Mouse (Mus musculus) intestine, embryonic 15.5 days (tissue): ENCODE data around the gene Gga1. TPM values are rescaled to one million over a fixed set of nuclear protein-coding genes. Genes with fewer than 3 reads are reported as not detected.

Experiments used
- ATAC-seq: fragments of 200-750 bp; cut with Nextera tagmentation; 2 replicates; pipeline ENCODE4 v1.8.0; 2017; ENCODE audit warnings: moderate TSS enrichment, moderate library complexity
- H3K27ac ChIP-seq: fragments of 300-500 bp; sonication (generic); 2 replicates; pipeline ENCODE4 v1.5.1; 2015; ENCODE audit warnings: mild to moderate bottlenecking, inconsistent platforms
- H3K27me3 ChIP-seq: fragments of 300-500 bp; sonication (generic); replicated peaks from 2 replicates; pipeline ENCODE4 v1.6.1; 2015; ENCODE audit warnings: inconsistent platforms
- H3K36me3 ChIP-seq: fragments of 300-500 bp; sonication (generic); 2 replicates; pipeline ENCODE4 v1.6.1; 2015; ENCODE audit warnings: inconsistent platforms
- H3K4me1 ChIP-seq: fragments of 300-500 bp; sonication (generic); replicated peaks from 2 replicates; pipeline ENCODE4 v1.6.1; 2015; ENCODE audit warnings: inconsistent platforms
- H3K4me2 ChIP-seq: fragments of 300-500 bp; sonication (generic); replicated peaks from 2 replicates; pipeline ENCODE4 v1.6.1; 2015; ENCODE audit warnings: mild to moderate bottlenecking, inconsistent platforms
- H3K4me3 ChIP-seq: fragments of 300-500 bp; sonication (generic); replicated peaks from 2 replicates; pipeline ENCODE4 v1.5.1; 2015; ENCODE audit warnings: inconsistent platforms
- H3K9ac ChIP-seq: fragments of 300-500 bp; sonication (generic); 2 replicates; pipeline ENCODE4 v1.6.1; 2015; ENCODE audit warnings: inconsistent platforms
- H3K9me3 ChIP-seq: fragments of 300-500 bp; sonication (generic); 2 replicates; pipeline ENCODE4 v1.6.1; 2016; ENCODE audit warnings: inconsistent platforms
- WGBS: fragments of 180-500 bp; shearing (Covaris S2); methylation state at CpG from one replicate; pipeline ENCODE4 v1.1.7; 2015; 5-methylcytosine and 5-hydroxymethylcytosine counted together
- polyA plus RNA-seq: library from polyadenylated mRNA; unstranded; fragments of >200 nt; fragmentation: Nextera tagmentation; extraction: Ambion mirVana; gene quantifications from 2 replicates; pipeline ENCODE4 v1.2.1, GENCODE M21; 2015

Gga1 gene
- polyA plus RNA-seq, 1 experiment from 2014 or later = 47.6 TPM

- no peak overlapping the region for H3K27ac ChIP-seq
- H3K27me3 ChIP-seq = no peaks in the 10 kb centered on the region
- no peak overlapping the region for H3K4me2 ChIP-seq
- H3K4me1 ChIP-seq = peaks cover 33% of the 10 kb centered on the region
- WGBS = 23% methylated on average over 13 of the region's 13 CpGs
- no peak overlapping the region for H3K4me3 ChIP-seq
- peaks cover 39% of the 10 kb centered on the region for H3K36me3 ChIP-seq
- peak; percentile 44; the same call in 1 of the 2 replicates for ATAC-seq
- no peak overlapping the region for H3K9ac ChIP-seq
- H3K9me3 ChIP-seq = no peaks in the 10 kb centered on the region
These were observed 12.4 kb downstream of the Gga1 start for GRCm38 (mm10) chr15:78889401-78889853.

DNA sequence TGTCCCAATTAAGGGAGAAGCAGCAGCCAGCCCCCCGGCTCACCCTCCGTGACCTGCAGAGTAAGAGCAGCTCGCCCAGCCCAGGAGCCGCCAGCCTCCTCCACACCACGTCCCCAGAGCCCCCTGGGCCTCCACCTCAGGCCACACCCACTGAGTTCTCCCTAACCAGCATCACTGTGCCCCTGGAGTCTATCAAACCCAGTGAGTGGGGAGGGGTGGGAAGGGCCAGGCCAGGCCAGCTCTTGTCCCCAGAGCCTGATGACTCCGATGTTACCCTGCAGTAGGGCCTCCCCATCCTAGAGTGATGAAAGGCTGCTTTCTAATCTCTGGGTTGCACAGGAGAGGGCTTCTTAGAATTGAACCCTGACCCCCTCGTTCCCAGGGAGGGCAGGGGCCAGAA is 15.4 kb downstream of the Gga1 start:
- no peak overlapping the region for H3K4me3 ChIP-seq
- no peak overlapping the region for H3K9ac ChIP-seq
- ATAC-seq = no peak
- no peaks in the 10 kb centered on the region for H3K27me3 ChIP-seq
- H3K9me3 ChIP-seq = no peaks in the 10 kb centered on the region
- no peak overlapping the region for H3K4me2 ChIP-seq
- peaks cover 22% of the 10 kb centered on the region for H3K36me3 ChIP-seq
- H3K27ac ChIP-seq = no peak overlapping the region
- WGBS = 25% methylated on average over 7 of the region's 7 CpGs
- H3K4me1 ChIP-seq = peaks cover 57% of the 10 kb centered on the region

GRCm38 (mm10) chr15:78894726-78895125 is 17.7 kb downstream of the Gga1 start:
- H3K9me3 ChIP-seq = no peaks in the 10 kb centered on the region
- ATAC-seq = no peak
- H3K4me1 ChIP-seq = peaks cover 62% of the 10 kb centered on the region
- no peaks in the 10 kb centered on the region for H3K27me3 ChIP-seq
- H3K27ac ChIP-seq = peak overlapping the region; percentile 57
- H3K9ac ChIP-seq = no peak overlapping the region
- no peak overlapping the region for H3K4me2 ChIP-seq
- peaks cover 15% of the 10 kb centered on the region; the same call in 1 of the 2 replicates for H3K36me3 ChIP-seq
- no peak overlapping the region for H3K4me3 ChIP-seq
- 72% methylated on average over 13 of the region's 13 CpGs for WGBS

DNA sequence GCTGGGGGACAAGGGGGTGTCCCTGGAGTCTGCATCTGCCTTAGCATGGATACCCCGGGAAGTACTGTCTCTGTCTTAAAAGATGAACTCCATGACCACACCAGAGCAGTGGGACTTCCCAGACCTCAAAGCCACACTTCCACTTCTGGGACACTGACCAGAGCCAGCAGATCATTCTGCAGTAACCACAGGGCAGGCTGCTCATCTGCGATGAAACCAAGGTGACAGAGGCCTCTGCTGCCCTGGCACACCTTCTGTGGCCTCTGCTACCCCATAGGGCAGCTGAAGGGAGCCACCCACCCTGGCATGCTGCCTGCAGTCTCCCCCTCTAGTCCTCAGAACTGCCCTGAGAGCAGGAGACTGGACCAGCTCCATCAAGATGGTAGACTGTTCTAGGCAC is 18.8 kb downstream of the Gga1 start:
- H3K4me2 ChIP-seq = no peak overlapping the region
- no peak overlapping the region for H3K9ac ChIP-seq
- H3K4me1 ChIP-seq = peaks cover 63% of the 10 kb centered on the region
- H3K27me3 ChIP-seq = no peaks in the 10 kb centered on the region
- H3K4me3 ChIP-seq = no peak overlapping the region
- no peak for ATAC-seq
- 77% methylated on average over 2 of the region's 2 CpGs for WGBS
- H3K27ac ChIP-seq = peak overlapping the region; percentile 48; the same call in 1 of the 2 replicates
- H3K9me3 ChIP-seq = no peaks in the 10 kb centered on the region
- H3K36me3 ChIP-seq = peaks cover 15% of the 10 kb centered on the region; the same call in 1 of the 2 replicates

DNA sequence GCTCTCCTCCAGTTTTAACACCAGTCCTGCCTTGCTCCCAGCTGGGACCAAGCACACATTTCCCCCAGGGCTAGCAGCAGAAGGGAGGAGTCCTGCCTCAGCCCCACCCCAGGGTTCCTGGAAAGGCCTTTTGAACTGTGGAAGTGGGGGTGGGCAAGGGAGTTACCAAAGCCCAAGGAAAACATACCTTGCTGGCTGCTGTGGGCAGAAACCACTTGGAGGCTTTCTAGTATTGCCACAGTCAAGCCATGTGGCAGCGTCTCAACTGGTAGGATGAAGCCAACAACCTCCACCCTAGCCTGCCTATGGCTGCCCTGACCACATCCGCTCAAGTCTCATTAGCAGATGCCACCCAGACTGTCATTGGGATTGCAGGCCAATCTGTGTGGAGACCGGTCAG is 19.2 kb downstream of the Gga1 start:
- Histone ChIP-seq H3K27me3 (no peaks in the 10 kb centered on the region), H3K4me1 (peaks cover 67% of the 10 kb centered on the region), H3K36me3 (peaks cover 15% of the 10 kb centered on the region; the same call in 1 of the 2 replicates), H3K9me3 (no peaks in the 10 kb centered on the region), H3K4me3 (no peak overlapping the region), H3K9ac (no peak overlapping the region), H3K4me2 (no peak overlapping the region), H3K27ac (peak overlapping the region; percentile 48; the same call in 1 of the 2 replicates)
- no peak for ATAC-seq
- WGBS = 77% methylated on average over 3 of the region's 3 CpGs

DNA sequence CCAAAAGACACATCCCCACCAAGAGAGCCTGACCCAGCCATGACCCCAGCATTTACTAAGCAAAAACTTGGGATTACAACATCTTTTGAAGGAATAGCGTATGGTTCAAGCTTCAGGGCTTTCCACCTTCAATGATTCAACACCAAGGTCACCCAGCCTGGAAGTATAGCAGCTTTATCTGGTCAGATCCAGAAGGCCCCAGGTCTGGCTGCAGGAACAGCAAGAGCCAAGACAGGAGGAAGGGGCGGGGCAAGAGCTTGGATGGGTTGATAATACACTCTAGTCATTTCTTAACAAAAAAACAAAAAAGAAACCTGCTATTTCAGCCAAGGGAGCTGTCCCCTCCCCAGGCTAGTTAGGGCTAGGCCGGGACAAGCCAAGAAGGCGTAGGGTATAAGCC is 20.5 kb downstream of the Gga1 start:
- H3K4me2 ChIP-seq = no peak overlapping the region
- 90% methylated on average over 4 of the region's 4 CpGs for WGBS
- H3K36me3 ChIP-seq = peaks cover 7% of the 10 kb centered on the region; the same call in 1 of the 2 replicates
- H3K9me3 ChIP-seq = no peaks in the 10 kb centered on the region
- peaks cover 66% of the 10 kb centered on the region for H3K4me1 ChIP-seq
- H3K27me3 ChIP-seq = no peaks in the 10 kb centered on the region
- H3K27ac ChIP-seq = peak overlapping the region; percentile 68; the same call in 1 of the 2 replicates
- ATAC-seq = no peak
- H3K4me3 ChIP-seq = no peak overlapping the region
- H3K9ac ChIP-seq = no peak overlapping the region

- WGBS = 59% methylated on average over 6 of the region's 6 CpGs
- H3K27me3 ChIP-seq = no peaks in the 10 kb centered on the region
- H3K27ac ChIP-seq = peak overlapping the region; percentile 68
- H3K4me3 ChIP-seq = peak overlapping the region; percentile 66; the same call in 1 of the 2 replicates
- H3K9ac ChIP-seq = 0 out of 2 replicates have a peak overlapping the region, but pooled peaks have one; percentile 82
- no peaks in the 10 kb centered on the region for H3K9me3 ChIP-seq
- H3K36me3 ChIP-seq = peaks cover 8% of the 10 kb centered on the region; the same call in 1 of the 2 replicates
- peak overlapping the region; percentile 91 for H3K4me2 ChIP-seq
- H3K4me1 ChIP-seq = peaks cover 69% of the 10 kb centered on the region
- no peak for ATAC-seq
These were observed 21.6 kb downstream of the Gga1 start for GRCm38 (mm10) chr15:78898507-78899001.

DNA sequence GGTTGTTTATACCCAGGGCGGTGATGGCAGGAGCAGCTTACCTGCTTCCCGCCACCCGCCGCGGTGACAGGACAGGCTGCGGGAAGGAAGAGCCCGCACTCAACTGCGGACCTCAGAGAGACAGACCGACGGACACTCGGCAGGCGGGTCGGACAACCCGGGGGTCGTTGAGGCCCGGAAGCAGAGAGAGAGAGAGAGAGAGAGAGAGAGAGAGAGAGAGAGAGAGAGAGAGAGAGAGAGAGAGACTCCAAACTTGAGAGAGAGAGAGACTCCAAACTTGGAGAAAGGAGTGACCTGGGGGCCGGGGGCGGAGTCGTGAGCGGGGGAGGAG is 22.4 kb downstream of the Gga1 start, which contains the start of gene Gm49510:
Gene Gm49510 (plus strand): TSS at position 259 of the 331 bp plus-strand sequence.
- Histone ChIP-seq H3K27ac (peak within 1 kb of the TSS; percentile 78), H3K27me3 (no peaks in the 10 kb centered on the region), H3K9me3 (no peaks in the 10 kb centered on the region), H3K36me3 (peaks cover 12% of the 10 kb centered on the region), H3K4me2 (peak within 1 kb of the TSS; percentile 91), H3K9ac (peak within 1 kb of the TSS; percentile 82), H3K4me3 (peak within 1 kb of the TSS; percentile 66), H3K4me1 (peaks cover 61% of the 10 kb centered on the region)
- no peak for ATAC-seq
- 2% methylated on average over 20 of the region's 20 CpGs for WGBS

DNA sequence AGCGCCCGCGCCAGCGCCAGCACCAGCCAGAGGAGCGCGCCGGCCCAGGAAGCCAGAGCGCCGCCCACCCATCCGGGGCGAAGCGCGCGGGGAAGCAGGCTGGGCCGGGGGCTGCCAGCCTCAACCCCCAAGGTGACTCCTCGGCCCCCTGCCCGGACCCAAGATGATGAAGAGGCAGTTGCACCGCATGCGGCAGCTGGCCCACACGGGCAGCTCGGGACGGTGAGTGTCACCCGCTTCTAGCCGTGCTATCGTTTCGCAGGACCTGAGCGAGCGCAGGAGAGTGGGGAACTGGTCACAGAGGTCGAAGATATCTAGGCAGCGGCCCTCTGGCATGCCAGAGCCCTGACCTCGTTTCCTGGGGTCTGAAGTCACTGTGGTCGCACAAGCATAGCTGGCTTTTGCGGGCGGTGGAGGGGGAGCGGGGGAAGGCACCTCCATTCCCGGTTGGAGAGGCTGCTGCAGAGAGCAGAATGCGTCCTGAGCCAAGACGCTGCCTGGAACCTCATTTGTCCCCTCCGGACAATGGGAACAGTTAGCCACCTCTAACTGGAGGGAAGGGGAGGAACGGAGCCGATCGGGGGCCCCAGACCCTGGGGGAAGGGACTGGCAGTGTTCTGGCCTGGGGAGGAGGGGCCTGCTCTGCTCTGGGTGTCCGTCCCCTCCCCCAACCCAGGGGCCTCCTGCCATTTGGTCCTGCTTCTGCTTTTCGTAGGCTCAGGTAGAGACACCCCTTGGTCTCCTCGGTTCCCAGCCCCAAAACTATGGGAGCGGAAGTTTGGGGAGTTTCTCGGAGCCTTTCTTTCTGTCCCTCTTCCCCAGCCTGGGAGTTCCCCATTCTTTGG is 23.0 kb downstream of the Gga1 start, which contains the start of gene Sh3bp1:
Gene Sh3bp1 (plus strand): TSS at position 29 of the 845 bp plus-strand sequence.
- Histone ChIP-seq H3K9ac (peak within 1 kb of the TSS; percentile 82), H3K27me3 (no peaks in the 10 kb centered on the region), H3K9me3 (no peaks in the 10 kb centered on the region), H3K4me2 (peak within 1 kb of the TSS; percentile 91), H3K4me3 (peak within 1 kb of the TSS; percentile 66), H3K27ac (peak within 1 kb of the TSS; percentile 78), H3K36me3 (peaks cover 17% of the 10 kb centered on the region), H3K4me1 (peaks cover 55% of the 10 kb centered on the region)
- peak; percentile 66 for ATAC-seq
- WGBS = under 1% methylated on average over 47 of the region's 47 CpGs

DNA sequence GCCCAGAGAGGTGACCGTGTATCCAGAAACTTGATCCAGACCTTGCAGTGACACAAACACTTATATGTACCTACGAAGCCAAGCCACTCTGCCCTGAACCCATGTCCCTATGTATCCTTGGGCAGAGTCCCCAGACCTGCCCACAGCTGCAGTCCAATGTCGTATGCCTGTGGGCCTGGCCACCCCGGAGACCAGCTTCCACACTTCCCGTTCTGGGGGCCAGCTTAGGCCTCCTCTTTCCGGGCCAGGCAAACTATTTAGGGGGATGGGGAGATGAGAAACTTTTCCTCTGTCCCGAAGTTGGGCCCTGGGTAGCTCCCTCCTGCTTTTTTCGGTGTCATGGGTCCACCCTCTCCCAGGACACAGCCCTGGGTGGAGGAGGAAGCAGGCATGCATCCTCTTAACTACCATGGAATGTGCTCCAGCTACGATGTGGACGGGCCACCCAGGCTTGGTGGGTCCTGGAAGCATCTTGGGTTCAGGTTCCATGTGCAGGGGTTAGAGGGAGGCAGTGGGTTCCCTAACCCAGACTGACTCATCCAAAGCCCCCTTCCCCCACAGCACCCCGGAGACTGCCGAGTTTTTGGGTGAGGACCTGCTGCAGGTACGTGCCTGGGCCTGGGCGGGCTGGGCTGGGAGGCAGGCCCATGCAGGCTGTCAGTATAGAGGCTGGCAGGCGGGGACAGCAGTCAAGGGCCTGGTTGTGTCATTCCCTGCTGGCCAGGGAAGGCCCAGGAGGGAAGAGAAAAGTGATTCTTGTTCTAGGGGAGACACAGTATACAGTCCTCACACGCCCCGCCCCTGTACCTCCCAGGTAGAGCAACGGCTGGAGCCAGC is 23.8 kb downstream of the Gga1 start:
- H3K4me1 ChIP-seq = peaks cover 50% of the 10 kb centered on the region
- H3K9me3 ChIP-seq = no peaks in the 10 kb centered on the region
- H3K9ac ChIP-seq = peak overlapping the region; percentile 82
- H3K4me3 ChIP-seq = peak overlapping the region; percentile 66
- H3K27ac ChIP-seq = peak overlapping the region; percentile 78
- peaks cover 17% of the 10 kb centered on the region for H3K36me3 ChIP-seq
- 0 out of 2 replicates have a peak, but pooled peaks have one; percentile 24 for ATAC-seq
- no peaks in the 10 kb centered on the region for H3K27me3 ChIP-seq
- whole genome bisulfite sequencing = 11% methylated on average over 18 of the region's 18 CpGs
- peak overlapping the region; percentile 91 for H3K4me2 ChIP-seq

GRCm38 (mm10) chr15:78901422-78901789 is 24.4 kb downstream of the Gga1 start:
- ATAC-seq = no peak
- peak overlapping the region; percentile 66 for H3K4me3 ChIP-seq
- H3K27ac ChIP-seq = 0 out of 2 replicates have a peak overlapping the region, but pooled peaks have one; percentile 78

More at GRCm38 (mm10) chr15:78901422-78901789, 24.4 kb downstream of the Gga1 start:
- no peaks in the 10 kb centered on the region for H3K9me3 ChIP-seq
- peaks cover 17% of the 10 kb centered on the region for H3K36me3 ChIP-seq
- WGBS = 49% methylated on average over 8 of the region's 8 CpGs
- H3K27me3 ChIP-seq = no peaks in the 10 kb centered on the region
- peak overlapping the region; percentile 82 for H3K9ac ChIP-seq
- H3K4me2 ChIP-seq = peak overlapping the region; percentile 91
- peaks cover 44% of the 10 kb centered on the region for H3K4me1 ChIP-seq
